Mouse (Mus musculus): ENCODE results near the gene Cog3.

Gene Cog3

DNA sequence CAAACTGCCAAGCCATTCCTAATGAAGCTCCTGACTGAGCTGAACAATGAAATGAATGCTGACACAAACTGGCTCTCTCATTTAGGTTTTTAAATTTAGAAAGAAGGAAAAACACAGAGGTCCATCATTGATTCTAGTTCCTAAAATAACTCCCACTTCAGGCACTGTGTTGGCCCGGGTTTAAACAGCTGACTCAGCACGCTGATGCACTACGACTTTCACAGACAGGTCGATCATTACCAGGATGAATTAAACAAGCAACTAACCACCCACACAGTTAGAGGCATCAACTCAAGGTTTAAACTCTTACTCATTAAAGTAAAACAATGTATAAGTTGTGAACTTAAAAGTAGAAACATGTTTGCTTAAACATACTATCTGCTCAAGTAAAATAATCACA lies 47.7 kb downstream of the Cog3 start:
- 55% methylated on average over 4 of the region's 4 CpGs for WGBS

DNA sequence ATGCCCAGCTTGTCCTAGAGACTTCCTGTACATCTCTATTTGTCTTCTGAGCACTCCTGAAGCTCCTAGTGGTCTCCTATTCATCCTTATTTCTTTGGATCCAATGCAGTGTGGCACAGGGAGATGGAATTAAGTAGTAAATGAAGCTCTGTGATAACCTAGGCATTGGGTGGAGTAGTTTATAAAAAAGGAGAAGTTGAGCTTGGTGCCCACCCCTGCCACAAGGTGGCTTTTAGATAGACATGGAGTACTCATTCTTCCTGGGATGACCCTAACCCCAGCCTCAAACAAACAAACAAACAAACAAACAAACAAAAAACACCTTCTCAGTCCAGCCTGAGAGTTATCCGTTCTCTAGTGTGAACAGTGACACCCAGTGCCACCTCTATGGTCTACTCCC lies 56.4 kb downstream of the Cog3 start:
- WGBS: 71% methylated on average over 1 of the region's 1 CpGs

DNA sequence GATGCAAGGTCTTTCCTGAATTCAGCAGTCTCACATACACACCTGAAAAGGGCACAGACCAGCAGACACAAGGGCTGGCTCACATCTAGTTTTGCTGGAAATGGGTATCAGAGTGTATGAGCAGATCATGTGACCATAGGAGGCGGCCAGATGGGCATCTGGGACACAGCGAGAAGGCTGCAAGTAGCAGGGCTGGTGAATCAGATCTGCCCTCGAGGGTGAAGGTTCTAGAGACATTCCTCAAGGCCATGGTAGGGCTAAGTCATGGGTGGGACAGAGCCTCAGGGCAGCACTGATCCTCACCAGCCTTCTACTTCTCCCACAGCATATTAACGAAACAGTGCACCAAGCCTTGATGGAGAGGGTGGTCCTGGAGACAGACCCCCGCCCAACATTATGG lies 58.2 kb downstream of the Cog3 start:
- WGBS: 72% methylated on average over 5 of the region's 5 CpGs

DNA sequence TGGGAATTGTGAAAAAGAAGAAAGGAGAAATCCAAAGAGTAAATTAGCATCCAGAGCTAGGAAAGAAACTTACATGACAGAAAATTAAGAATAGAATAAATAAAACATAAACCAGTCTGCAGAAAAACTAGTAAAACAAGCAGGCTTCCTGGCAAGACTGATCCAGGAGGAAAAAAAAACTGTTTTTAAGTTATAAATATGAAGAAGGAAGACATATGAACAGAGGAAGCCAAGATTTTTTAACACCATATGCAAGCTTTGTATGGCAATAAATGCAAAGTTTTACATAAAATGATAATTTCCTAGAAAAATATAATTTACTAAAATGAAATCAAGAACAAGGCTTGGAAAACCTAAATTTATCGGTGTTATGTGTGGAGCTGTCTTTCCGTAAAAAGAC lies 63.9 kb downstream of the Cog3 start:
- WGBS: 53% methylated on average over 2 of the region's 2 CpGs

DNA sequence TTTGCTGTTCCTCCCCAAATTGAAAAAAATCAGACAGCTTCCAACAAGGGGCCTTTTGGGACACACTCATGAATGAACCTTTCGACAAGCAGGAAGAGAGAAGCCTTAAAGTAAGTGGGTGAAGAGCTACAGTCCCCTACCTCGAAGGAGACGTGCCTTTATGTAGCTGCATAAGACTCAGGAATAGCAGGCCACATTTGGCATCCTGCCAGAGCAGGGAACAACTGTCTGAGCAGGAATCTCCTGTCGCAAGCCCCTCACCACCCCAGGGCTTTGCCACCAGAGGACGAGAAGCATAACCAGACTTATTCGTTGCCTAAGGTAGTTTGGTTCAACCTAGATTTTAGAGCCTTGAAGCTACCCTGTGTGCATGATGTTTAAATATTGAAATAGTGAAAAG lies 78.0 kb downstream of the Cog3 start:
- WGBS: 51% methylated on average over 6 of the region's 6 CpGs

DNA sequence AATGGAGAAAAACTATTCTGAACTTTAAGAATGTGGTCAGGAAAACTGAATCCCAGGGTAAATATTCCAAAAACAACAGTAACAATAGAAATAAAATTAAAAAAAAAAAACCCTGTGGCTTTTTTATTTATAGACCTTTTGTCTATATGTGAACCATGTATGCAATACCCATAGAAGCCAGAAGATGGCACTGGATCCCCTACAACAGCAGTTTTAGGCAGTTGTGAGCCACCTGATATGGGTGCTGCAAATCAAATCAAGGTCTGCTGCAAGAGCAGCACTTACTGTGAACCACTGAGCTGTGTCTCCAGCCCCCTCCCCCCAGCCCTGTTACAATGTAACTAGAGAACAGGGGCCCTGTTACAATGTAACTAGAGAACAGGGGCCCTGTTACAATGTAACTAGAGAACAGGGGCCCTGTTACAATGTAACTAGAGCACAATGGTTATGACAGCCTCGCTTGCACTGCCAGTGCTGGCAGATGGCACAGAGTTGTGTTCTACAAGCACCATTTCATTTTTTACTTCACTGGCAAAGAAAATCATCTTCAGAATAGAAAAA lies 85.2 kb downstream of the Cog3 start:
- WGBS: 61% methylated on average over 1 of the region's 1 CpGs

DNA sequence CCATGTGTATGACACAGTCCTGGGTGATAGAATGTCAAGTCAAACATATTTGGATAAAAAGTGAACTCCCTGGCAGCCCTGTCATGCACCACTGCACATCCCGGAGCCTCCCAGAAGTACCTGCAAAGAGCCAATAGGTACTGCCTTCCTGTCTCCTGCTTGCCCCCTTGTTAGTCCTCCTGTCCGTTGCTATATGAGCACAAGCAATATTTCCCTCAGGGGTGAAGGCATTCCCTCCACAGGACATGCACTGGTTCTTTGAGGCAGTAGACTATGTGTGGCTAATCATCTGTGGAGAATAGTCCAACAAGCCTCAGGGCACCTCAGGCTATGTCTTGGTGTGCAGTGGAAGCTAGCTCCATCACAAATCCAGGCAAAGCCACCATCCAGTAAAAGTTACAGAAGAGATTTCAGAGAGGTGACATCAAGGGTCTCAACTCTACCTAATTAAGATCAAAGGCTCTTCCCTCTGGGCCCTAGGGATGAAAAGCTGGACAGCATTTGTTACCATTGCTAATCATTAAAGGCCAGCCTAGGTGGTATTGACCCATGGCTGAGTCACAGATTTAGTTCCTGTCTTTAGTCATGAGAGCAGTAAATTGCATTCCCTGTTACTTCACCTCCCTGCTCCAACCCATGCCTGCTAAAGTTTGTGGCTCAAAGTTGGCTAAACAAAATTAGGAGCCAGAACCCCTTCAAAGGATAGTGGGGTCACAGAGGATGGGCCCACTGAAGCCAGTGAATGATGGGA lies 88.7 kb downstream of the Cog3 start:
- 90% methylated on average over 2 of the region's 2 CpGs for WGBS

DNA sequence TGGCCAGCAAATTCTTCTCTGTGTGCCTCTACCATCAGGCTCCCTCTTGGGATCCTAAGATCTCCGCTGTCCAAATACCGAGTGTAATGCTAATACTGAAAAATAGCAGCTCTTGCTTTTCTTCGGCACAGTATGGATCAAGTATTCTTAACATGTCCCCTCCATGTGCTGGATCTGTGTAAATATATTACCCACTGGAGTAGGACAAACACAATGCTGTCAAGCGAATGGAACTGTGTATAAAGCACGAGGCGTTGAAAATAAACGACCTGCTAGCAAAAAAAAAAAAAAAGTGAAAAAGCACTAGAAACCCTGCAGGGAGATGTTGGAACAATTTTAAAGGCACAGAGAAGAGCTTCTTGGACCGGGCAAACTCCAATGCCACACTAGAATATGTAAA lies 92.8 kb downstream of the Cog3 start:
- 41% methylated on average over 8 of the region's 8 CpGs for WGBS

DNA sequence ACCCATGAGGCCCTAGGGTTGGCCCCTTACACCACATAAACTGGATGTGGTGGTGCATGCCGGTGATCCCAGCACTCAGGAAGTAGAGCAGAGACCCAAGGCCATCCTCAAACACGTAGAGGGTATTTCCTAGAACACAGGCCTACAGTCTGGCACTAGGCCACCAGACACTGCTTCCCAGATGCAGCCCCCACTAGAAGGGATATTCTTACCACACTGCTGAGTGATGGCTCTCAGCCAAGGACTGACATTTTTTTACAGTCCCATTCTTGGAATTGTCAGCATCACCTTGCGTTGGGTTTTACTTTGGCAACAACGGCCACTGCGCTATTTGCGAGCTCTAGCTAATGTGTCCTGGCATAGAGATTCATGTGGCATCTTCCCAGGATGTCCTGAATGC lies 93.4 kb downstream of the Cog3 start:
- 49% methylated on average over 6 of the region's 6 CpGs for WGBS

Measured in cerebral cortex, adult 2 months (tissue).